Mouse (Mus musculus) midbrain, embryonic 12.5 days (tissue): Measurements from ENCODE around the gene Tarbp2. TPM values are rescaled to one million over a fixed set of nuclear protein-coding genes. Genes with fewer than 3 reads are reported as not detected.

Experiments used
- ATAC-seq: fragments of 200-750 bp; cut with Nextera tagmentation; 2 replicates; pipeline ENCODE4 v1.8.0; 2017; ENCODE audit warnings: low read depth, moderate TSS enrichment, moderate library complexity; ENCODE audit not compliant: low FRiP score
- H3K27ac ChIP-seq: fragments of 300-500 bp; sonication (generic); replicated peaks from 2 replicates; pipeline ENCODE4 v1.5.1; 2016; ENCODE audit warnings: mild to moderate bottlenecking
- H3K27me3 ChIP-seq: fragments of 300-500 bp; sonication (generic); 2 replicates; pipeline ENCODE4 v1.6.1; 2016; ENCODE audit warnings: mild to moderate bottlenecking
- H3K36me3 ChIP-seq: fragments of 300-500 bp; sonication (generic); 2 replicates; pipeline ENCODE4 v1.6.1; 2016
- H3K4me1 ChIP-seq: fragments of 300-500 bp; sonication (generic); 2 replicates; pipeline ENCODE4 v1.6.1; 2016
- H3K4me2 ChIP-seq: fragments of 300-500 bp; sonication (generic); replicated peaks from 2 replicates; pipeline ENCODE4 v1.6.1; 2016; ENCODE audit warnings: mild to moderate bottlenecking, moderate library complexity
- H3K4me3 ChIP-seq: fragments of 300-500 bp; sonication (generic); 2 replicates; pipeline ENCODE4 v1.5.1; 2016; ENCODE audit warnings: mild to moderate bottlenecking
- H3K9ac ChIP-seq: fragments of 300-500 bp; sonication (generic); replicated peaks from 2 replicates; pipeline ENCODE4 v1.6.1; 2016; ENCODE audit warnings: mild to moderate bottlenecking, moderate library complexity
- H3K9me3 ChIP-seq: fragments of 300-500 bp; sonication (generic); 2 replicates; pipeline ENCODE4 v1.6.1; 2016; ENCODE audit warnings: mild to moderate bottlenecking
- WGBS: fragments of 180-500 bp; shearing (Covaris S2); methylation state at CpG from one replicate; pipeline ENCODE4 v1.1.7; 2016; 5-methylcytosine and 5-hydroxymethylcytosine counted together
- polyA plus RNA-seq: library from polyadenylated mRNA; unstranded; fragments of >200 nt; fragmentation: Nextera tagmentation; extraction: Ambion mirVana; gene quantifications from 2 replicates; pipeline ENCODE4 v1.2.1, GENCODE M21; 2016

Tarbp2 gene
- polyA plus RNA-seq, 1 experiment from 2014 or later: 106 TPM

GRCm38 (mm10) chr15:102516728-102517404 is 1.1 kb upstream of the Tarbp2 start, which contains the start of gene Map3k12:
Gene Map3k12, minus strand, starts transcription at chr15:102517064.
- peak; percentile 25 for ATAC-seq
- Histone ChIP-seq H3K9ac (peak within 1 kb of the TSS; percentile 79), H3K4me2 (peak within 1 kb of the TSS; percentile 92), H3K4me3 (peak within 1 kb of the TSS; percentile 71), H3K36me3 (peaks cover 14% of the 10 kb centered on the region), H3K27me3 (no peaks in the 10 kb centered on the region), H3K4me1 (peaks cover 50% of the 10 kb centered on the region), H3K27ac (peak within 1 kb of the TSS; percentile 97), H3K9me3 (no peaks in the 10 kb centered on the region)
- WGBS: under 1% methylated on average over 43 of the region's 43 CpGs

GRCm38 (mm10) chr15:102517631-102517975 is 389 bp upstream of the Tarbp2 start:
- no peak for ATAC-seq
- H3K9me3 ChIP-seq: no peaks in the 10 kb centered on the region
- H3K27ac ChIP-seq: peak overlapping the region; percentile 91
- peak overlapping the region; percentile 79 for H3K9ac ChIP-seq
- peaks cover 43% of the 10 kb centered on the region for H3K4me1 ChIP-seq
- 0% methylated on average over 10 of the region's 10 CpGs for WGBS
- no peaks in the 10 kb centered on the region for H3K27me3 ChIP-seq
- peak overlapping the region; percentile 71 for H3K4me3 ChIP-seq
- H3K36me3 ChIP-seq: peaks cover 21% of the 10 kb centered on the region
- H3K4me2 ChIP-seq: peak overlapping the region; percentile 92

- H3K4me2 ChIP-seq: peak overlapping the region; percentile 92
- no peaks in the 10 kb centered on the region for H3K27me3 ChIP-seq
- H3K36me3 ChIP-seq: peaks cover 29% of the 10 kb centered on the region
- H3K27ac ChIP-seq: peak overlapping the region; percentile 97
- peak overlapping the region; percentile 71 for H3K4me3 ChIP-seq
- H3K9ac ChIP-seq: peak overlapping the region; percentile 75
- no peak for ATAC-seq
- H3K4me1 ChIP-seq: peaks cover 35% of the 10 kb centered on the region
- 25% methylated on average over 9 of the region's 9 CpGs for WGBS
- H3K9me3 ChIP-seq: no peaks in the 10 kb centered on the region
Observed at GRCm38 (mm10) chr15:102518859-102519201, 838 bp downstream of the Tarbp2 start.

GRCm38 (mm10) chr15:102519211-102520141 is 1.5 kb downstream of the Tarbp2 start:
- Histone ChIP-seq H3K4me2 (peak overlapping the region; percentile 92), H3K36me3 (peaks cover 35% of the 10 kb centered on the region), H3K27ac (peak overlapping the region; percentile 97), H3K4me1 (peaks cover 30% of the 10 kb centered on the region), H3K4me3 (peak overlapping the region; percentile 71), H3K9ac (peak overlapping the region; percentile 75), H3K27me3 (no peaks in the 10 kb centered on the region), H3K9me3 (no peaks in the 10 kb centered on the region)
- 73% methylated on average over 17 of the region's 17 CpGs for WGBS
- no peak for ATAC-seq

GRCm38 (mm10) chr15:102520416-102520815 is 2.4 kb downstream of the Tarbp2 start:
- H3K27ac ChIP-seq: no peak overlapping the region
- no peaks in the 10 kb centered on the region for H3K9me3 ChIP-seq
- no peak overlapping the region for H3K9ac ChIP-seq
- no peak for ATAC-seq
- H3K4me2 ChIP-seq: no peak overlapping the region
- H3K36me3 ChIP-seq: peaks cover 36% of the 10 kb centered on the region
- H3K4me1 ChIP-seq: peaks cover 21% of the 10 kb centered on the region
- no peak overlapping the region for H3K4me3 ChIP-seq
- 88% methylated on average over 4 of the region's 4 CpGs for WGBS
- no peaks in the 10 kb centered on the region for H3K27me3 ChIP-seq

GRCm38 (mm10) chr15:102521480-102521879 is 3.5 kb downstream of the Tarbp2 start:
- no peak overlapping the region for H3K4me2 ChIP-seq
- ATAC-seq: no peak
- no peak overlapping the region for H3K27ac ChIP-seq
- H3K9ac ChIP-seq: no peak overlapping the region
- no peak overlapping the region for H3K4me3 ChIP-seq
- H3K36me3 ChIP-seq: peaks cover 39% of the 10 kb centered on the region
- WGBS: 84% methylated on average over 4 of the region's 4 CpGs
- peaks cover 13% of the 10 kb centered on the region for H3K4me1 ChIP-seq
- no peaks in the 10 kb centered on the region for H3K27me3 ChIP-seq
- no peaks in the 10 kb centered on the region for H3K9me3 ChIP-seq

GRCm38 (mm10) chr15:102524892-102525485 is 7.0 kb downstream of the Tarbp2 start, which contains the start of gene Npff:
Gene Npff, minus strand, starts transcription at chr15:102524942.
- Histone ChIP-seq H3K36me3 (peaks cover 66% of the 10 kb centered on the region), H3K9ac (no peak within 1 kb of the TSS; the same call in 1 of the 2 replicates), H3K27me3 (no peaks in the 10 kb centered on the region), H3K4me1 (peaks cover under 1% of the 10 kb centered on the region; the same call in 1 of the 2 replicates), H3K4me3 (no peak within 1 kb of the TSS), H3K9me3 (no peaks in the 10 kb centered on the region), H3K27ac (0 out of 2 replicates have a peak within 1 kb of the TSS, but pooled peaks have one; percentile 20), H3K4me2 (no peak within 1 kb of the TSS)
- ATAC-seq: no peak
- WGBS: 4% methylated on average over 3 of the region's 3 CpGs

GRCm38 (mm10) chr15:102526111-102527002 is 8.4 kb downstream of the Tarbp2 start:
- no peaks in the 10 kb centered on the region for H3K9me3 ChIP-seq
- H3K4me1 ChIP-seq: no peaks in the 10 kb centered on the region
- H3K9ac ChIP-seq: no peak overlapping the region
- no peak overlapping the region for H3K4me3 ChIP-seq
- 89% methylated on average over 6 of the region's 6 CpGs for WGBS
- no peak overlapping the region for H3K4me2 ChIP-seq
- no peak overlapping the region for H3K27ac ChIP-seq
- no peak for ATAC-seq
- peaks cover 64% of the 10 kb centered on the region for H3K36me3 ChIP-seq
- H3K27me3 ChIP-seq: no peaks in the 10 kb centered on the region

GRCm38 (mm10) chr15:102527936-102528335 is 9.9 kb downstream of the Tarbp2 start:
- H3K36me3 ChIP-seq: peaks cover 56% of the 10 kb centered on the region

GRCm38 (mm10) chr15:102528396-102528795 is 10.4 kb downstream of the Tarbp2 start:
- no peaks in the 10 kb centered on the region for H3K9me3 ChIP-seq
- H3K27me3 ChIP-seq: no peaks in the 10 kb centered on the region
- H3K4me2 ChIP-seq: no peak overlapping the region
- H3K4me1 ChIP-seq: no peaks in the 10 kb centered on the region
- no peak overlapping the region for H3K9ac ChIP-seq
- H3K36me3 ChIP-seq: peaks cover 60% of the 10 kb centered on the region
- H3K4me3 ChIP-seq: no peak overlapping the region
- WGBS: 94% methylated on average over 1 of the region's 1 CpGs
- ATAC-seq: no peak
- no peak overlapping the region for H3K27ac ChIP-seq

More at GRCm38 (mm10) chr15:102527936-102528335, 9.9 kb downstream of the Tarbp2 start:
- Histone ChIP-seq H3K9me3 (no peaks in the 10 kb centered on the region), H3K4me3 (no peak overlapping the region), H3K27me3 (no peaks in the 10 kb centered on the region), H3K27ac (no peak overlapping the region), H3K4me1 (no peaks in the 10 kb centered on the region), H3K4me2 (no peak overlapping the region), H3K9ac (no peak overlapping the region)
- ATAC-seq: no peak
- WGBS: 71% methylated on average over 3 of the region's 3 CpGs

- Histone ChIP-seq H3K4me2 (no peak overlapping the region), H3K4me1 (no peaks in the 10 kb centered on the region), H3K27ac (no peak overlapping the region), H3K36me3 (peaks cover 57% of the 10 kb centered on the region), H3K9ac (no peak overlapping the region), H3K4me3 (no peak overlapping the region), H3K27me3 (no peaks in the 10 kb centered on the region), H3K9me3 (no peaks in the 10 kb centered on the region)
- WGBS: 82% methylated on average over 4 of the region's 4 CpGs
- ATAC-seq: no peak
Observed at GRCm38 (mm10) chr15:102530566-102530965, 12.6 kb downstream of the Tarbp2 start.
